Mouse (Mus musculus): ENCODE measurements around the gene Ctsz. TPM values are rescaled to one million over a fixed set of nuclear protein-coding genes. Genes with fewer than 3 reads are reported as not detected.

The Ctsz gene
- total RNA-seq, 2 experiments from 2014 or later = 46.0 to 69.2 TPM

DNA sequence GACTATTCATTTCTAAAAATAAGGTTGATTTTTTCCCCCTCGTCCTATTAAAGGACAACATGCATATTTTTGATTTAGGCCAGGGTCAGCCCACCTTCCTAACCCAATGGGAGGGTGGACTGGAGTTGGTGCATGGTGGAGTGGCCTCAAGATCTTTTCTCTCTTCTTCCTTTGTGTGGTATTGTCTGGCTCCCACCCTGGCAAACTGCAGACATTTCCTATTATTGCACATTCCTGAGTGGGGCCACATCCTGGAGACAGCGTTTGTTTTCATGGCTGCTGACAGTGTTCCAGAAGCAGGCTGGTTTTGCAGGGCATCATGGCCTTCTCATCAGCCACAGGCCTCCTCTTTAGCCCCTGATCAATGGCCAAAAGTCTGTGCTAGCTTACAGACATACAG lies 4.2 kb upstream of the Ctsz start:
- no peak for ATAC-seq (replicated peaks; ENCODE audit: low FRiP score, low TSS enrichment, poor library complexity, severe bottlenecking)

DNA sequence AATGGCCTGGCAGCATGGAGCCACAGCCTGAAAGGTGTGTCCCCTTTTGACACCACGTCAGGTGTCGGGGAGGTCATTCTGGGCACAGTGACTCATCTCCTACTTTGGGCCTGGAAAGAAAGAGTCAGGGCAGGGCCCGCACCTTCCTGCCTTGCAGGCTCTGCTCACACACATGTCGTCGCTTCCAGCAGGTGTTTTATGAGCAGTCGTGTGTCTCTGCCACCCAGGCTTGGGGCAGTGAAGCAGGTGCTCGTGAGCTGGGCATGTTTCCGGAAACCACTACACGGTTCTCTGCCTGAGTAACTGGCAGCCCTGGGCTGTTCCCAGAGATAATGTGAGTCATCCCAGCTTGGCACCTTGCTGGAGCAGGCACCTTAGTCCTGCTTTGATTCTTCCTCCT lies 3.6 kb upstream of the Ctsz start:
- ATAC-seq (replicated peaks; ENCODE audit: low FRiP score, low TSS enrichment, poor library complexity, severe bottlenecking) = no peak

DNA sequence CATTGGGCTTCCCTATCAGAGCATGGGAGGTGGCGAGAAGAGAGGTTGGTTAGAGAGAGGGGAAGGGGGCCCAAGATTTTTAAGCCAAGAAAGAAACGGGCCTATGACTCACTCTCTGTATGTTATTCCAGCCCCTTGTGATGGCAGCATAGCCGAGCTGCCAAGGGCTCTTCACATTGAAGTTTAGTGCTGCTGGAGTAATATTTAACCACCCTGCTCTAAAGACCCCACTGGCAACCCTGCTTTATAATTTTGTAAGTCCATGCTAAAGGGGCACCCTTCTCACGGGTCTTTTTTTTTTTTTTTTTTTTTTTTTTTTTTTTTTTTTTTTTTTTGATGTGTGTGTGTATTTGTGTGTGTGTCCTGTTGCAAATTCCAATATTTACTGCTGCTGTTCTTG lies 3.1 kb upstream of the Ctsz start:
- no peak for ATAC-seq (replicated peaks; ENCODE audit: low FRiP score, low TSS enrichment, poor library complexity, severe bottlenecking)

DNA sequence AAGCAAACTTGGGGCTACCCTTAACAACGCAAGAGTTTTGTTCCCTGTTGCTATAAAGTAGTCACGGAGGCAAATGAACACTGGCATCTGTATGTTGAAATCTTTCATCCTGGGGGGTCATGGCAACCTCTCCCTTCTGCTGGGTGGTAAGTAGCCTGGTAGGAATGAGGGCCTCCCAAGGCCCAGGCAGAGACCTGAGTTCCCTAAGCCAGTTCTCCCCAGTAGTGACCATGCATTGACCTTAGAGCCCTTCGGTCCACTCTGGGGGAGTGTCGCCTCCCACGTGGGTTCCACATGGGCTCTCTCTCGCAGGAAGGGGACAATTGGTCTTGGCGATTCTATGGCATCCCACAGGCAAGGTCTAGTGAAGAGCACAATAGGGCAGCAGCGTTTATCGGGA lies 1.1 kb upstream of the Ctsz start:
- no peak for ATAC-seq (replicated peaks; ENCODE audit: low FRiP score, low TSS enrichment, poor library complexity, severe bottlenecking)

DNA sequence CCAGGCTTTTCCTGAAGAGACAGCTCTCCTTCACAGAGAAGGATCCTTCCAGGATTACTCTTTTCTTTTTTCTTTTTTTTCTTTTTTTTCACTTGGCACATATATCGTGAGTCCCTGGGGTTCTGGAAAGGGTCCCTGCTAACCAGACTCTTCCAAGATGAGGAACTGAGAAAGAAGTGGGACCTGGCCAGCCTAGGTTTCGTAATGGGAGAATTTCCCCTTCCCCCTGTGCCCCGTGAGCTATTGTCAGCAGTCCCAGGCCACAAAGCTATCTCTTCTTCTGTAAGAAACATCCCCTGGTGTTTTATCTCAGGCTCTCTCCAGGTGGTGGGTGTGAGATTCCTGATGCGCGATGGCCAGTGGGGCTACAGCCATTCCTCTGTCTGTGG lies 605 bp upstream of the Ctsz start:
- no peak for ATAC-seq (replicated peaks; ENCODE audit: low FRiP score, low TSS enrichment, poor library complexity, severe bottlenecking)

DNA sequence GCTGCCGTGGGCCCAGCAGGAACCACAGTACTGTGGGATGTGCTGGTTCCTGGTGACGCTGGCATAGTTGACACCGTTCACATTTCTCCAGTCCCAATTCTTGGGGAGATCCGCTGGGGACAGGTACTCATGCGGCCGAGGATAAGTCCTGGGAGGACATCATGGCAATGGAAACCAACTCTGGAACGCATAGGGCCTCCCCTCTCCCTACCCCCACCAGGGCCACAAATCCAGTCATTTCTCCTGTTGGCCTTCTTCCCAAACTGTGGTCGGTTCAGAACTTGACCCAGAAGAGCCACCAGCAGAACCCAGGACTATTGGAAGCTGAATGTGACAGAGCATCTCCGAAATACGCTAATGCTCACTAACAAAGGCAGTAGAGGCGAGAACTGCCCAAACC lies 658 bp downstream of the Ctsz start:
- no peak for ATAC-seq (replicated peaks; ENCODE audit: low FRiP score, low TSS enrichment, poor library complexity, severe bottlenecking)

DNA sequence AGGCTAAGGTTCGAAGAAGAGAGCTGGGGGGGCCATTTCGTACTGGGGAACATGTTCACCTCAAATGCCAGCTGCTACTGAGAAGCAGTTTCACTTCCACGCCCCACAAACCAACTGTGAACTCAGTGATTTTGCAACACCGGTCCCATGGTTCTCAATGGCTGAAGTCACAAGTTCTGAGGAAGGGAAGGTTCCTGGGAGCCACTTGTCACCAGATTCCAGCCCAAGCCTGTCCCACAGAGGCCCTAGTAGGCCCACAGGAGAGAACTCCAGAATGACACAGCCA lies 1.2 kb downstream of the Ctsz start:
- ATAC-seq (replicated peaks; ENCODE audit: low FRiP score, low TSS enrichment, poor library complexity, severe bottlenecking) = no peak

DNA sequence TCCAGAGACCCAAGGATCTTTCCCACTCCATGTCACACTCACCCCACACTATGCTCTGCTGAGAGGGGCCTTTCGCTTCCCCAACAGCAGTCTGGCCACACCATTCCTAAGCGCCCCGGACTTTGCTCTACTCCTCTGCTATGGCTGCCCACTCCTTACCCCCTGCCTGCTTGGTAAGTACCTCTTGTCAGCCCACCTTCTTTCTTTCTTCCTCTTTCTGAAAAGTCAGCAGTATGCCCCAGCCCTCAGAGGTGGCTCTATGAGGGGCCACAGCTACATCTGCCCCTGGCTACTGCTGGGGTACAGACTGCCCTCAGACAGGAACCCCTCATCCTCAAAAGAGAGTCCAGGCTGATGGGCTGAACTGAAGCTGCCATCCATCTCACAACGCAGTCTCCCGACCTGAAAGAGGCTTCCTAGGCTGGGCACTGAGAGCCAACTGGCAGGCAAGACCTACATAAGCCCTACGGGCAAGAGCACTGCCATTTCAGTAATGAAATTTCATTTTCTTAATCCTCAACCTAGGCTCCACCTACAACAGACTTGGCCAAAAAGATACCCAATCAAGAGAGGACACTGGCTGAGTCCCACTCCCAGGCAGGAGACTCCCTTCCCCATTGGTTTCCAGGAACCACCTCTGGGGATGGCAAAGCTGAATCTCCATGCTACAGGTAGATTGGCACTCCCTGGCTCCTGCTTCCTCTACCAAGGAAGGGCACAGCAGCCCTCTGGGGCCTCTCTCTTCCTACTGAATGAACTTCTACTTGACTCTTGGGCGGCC lies 1.7 kb downstream of the Ctsz start:
- no peak for ATAC-seq (replicated peaks; ENCODE audit: low FRiP score, low TSS enrichment, poor library complexity, severe bottlenecking)

DNA sequence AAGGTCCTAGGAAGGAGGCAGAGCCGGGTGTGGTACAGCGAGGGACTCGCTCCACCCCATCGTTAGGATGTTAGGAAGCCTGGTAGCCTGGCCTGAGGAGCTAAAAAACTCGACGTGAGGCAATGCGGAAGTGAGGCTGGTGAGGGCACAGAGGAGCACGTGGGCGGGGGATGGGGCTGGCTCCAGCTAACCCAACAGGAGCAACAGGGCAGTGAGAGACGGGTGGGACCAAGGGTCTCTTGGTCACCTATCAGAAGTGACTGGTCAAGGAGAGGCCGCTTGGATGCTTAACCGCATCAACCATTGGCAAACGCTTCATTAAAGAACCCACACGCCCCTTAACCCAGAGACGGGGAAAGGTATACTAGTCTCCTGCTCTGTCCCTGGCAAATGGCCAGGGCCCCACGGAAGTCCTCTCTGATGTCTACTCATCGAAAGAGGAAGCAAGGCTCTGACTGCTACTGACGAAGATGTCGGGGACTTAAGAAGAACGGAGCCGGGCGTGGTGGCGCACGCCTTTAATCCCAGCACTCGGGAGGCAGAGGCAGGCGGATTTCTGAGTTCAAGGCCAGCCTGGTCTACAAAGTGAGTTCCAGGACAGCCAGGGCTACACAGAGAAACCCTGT lies 2.6 kb downstream of the Ctsz start:
- no peak for ATAC-seq (replicated peaks; ENCODE audit: low FRiP score, low TSS enrichment, poor library complexity, severe bottlenecking)

DNA sequence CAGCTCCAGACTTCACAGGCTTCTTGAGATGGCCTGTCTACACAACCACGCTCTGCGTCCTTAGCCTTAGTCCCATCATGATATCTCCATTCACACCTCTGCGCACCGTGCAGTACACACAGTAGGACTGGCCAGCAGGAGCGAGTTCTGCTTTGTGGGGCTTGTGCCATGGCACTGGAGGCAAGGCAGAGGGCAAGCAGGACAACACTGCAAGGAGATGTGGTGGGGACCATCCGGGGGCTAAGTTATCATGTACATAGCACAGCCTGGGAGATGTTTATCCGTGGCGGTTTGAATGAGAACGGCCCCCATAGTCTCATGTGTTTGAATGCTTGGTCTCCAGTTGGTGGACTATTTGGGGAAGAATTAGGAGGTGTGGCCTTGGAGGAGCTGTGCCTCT lies 3.9 kb downstream of the Ctsz start:
- no peak for ATAC-seq (replicated peaks; ENCODE audit: low FRiP score, low TSS enrichment, poor library complexity, severe bottlenecking)

DNA sequence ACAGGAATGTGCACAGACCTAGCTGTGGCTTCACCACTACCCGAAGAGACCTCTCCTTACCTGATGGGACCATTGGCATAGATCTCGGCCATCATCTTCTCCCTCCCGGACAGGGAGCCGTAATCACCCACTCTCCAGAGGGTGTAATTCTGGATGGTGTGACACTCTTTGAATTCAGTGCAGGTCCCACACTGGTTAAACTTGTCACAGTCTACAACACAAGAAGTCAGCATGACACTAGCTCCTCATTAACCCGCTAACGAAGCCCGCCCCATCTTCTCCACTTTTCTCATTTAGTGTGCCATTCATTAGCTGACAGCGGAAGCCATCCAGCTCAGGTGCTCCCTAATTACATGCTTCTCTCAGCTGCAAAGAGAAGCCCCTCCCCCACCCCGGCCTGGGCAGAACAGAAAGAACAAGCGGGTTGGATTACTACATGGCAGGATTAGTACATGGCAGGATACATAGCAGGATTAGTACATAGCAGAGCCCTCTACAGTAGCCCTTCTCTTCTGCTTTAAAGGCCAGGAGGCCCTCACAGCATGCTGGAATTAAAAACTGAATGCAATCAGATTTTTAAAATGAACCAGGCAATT lies 9.7 kb downstream of the Ctsz start:
- ATAC-seq (replicated peaks; ENCODE audit: low FRiP score, low TSS enrichment, poor library complexity, severe bottlenecking) = no peak

DNA sequence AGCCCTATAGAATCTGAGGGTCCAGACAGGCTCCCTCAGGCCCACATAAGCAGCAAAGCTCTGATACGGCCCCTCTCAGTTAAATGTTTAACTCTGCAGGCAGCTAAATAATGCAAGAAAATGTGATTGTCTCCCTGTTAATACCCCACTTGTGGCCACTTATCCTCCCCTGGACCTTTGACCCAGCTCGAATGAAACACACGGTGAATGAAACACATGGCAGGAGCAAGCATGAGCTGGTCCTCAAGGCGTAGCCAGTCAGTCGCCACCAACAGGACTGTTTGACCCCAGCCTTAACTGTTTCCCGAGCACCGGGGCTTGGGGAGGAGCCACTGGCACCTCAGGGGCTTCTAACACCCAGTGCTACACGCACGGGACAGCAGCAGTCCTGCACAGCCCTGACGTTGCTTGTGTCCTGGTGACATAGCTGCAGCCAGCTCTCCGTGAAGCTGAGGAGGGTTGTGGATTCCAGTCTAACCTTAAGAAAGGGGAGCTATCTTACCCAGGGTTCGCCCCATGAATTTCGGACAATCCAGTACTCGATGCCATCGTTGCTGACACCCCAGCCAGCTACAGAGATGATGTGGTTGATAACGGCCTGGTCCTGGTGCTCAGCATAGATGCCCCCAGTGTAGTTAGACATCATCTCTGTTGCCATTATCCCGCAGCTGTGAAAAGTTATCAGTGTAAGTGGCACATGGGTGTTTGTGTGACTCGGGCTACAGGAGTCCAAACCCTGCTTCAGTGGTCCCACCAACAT lies 10.6 kb downstream of the Ctsz start:
- ATAC-seq (replicated peaks; ENCODE audit: low FRiP score, low TSS enrichment, poor library complexity, severe bottlenecking) = no peak

DNA sequence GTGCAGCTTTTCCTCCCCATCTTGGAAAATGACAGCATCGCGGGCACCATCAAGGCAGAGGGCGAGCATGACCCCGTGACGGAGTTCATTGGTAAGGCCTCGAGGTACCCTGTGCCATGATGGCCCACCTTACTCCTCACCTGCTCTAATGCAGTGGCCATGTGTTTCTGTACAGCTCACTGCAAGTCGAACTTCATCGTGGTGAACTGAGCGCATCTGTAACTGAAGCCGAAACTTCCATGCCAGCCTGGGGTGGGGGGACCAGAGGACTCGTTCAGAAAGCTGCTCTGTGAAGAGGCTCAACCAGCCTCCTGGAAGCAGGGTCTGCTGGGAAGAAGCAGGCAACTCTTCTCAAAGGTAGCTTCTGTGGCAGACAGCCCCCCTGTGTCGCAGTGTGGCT lies 12.0 kb downstream of the Ctsz start:
- no peak for ATAC-seq (replicated peaks; ENCODE audit: low FRiP score, low TSS enrichment, poor library complexity, severe bottlenecking)

DNA sequence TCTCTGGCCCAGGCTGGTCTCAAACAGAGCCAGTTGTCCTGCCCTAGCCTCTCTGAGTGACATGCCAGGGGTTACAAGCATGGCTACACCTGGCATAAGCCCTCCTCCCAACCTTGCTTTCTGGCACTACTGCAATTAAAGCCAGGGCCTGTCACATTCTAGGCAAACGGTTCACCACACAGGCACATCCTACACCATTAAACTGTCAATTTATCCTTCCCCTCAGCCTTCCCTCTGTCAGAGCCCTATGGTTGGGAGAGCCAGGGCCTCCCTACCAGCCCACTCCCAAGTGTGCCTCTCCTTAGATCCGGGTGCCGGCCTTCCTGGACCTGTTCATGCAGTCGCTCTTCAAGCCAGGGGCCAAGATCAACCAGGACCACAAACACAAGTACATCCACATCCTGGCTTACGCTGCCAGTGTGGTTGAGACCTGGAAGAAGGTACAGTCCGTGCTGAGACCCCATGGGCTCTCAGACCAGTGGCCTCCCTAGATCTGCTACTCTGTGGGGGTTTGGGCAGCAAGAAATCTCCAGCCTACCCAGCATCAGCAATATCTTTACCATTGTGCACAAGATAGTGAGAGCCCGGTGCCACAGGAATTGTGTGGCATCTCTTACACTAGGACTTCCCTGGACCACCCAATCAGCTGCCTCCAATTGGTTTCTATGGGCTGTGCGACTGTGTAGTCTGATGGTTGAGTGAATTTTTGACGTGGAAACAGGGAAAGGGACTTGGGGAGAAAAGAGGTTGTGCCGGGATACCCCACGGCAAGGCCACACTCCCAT lies 14.3 kb downstream of the Ctsz start:
- ATAC-seq (replicated peaks; ENCODE audit: low FRiP score, low TSS enrichment, poor library complexity, severe bottlenecking) = no peak

DNA sequence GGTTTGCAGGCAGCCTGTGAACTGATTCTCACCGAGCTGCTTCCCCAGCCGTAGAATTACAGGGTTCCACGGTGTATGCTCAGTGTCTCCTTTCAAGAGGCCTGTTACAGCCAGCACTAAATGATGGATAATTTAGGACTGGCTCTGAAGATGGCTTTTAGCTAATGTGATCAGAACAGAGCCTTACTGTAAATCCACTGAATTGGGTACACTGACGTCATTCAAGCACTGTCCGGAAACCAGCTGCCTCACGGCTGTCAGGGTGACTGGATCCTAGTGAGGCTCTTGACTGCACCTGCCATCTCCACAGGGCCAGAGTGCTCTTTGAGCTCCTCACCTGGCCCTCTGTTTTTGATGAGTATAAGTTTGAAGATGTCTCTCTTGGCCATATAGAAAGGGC lies 17.7 kb downstream of the Ctsz start:
- ATAC-seq (replicated peaks; ENCODE audit: low FRiP score, low TSS enrichment, poor library complexity, severe bottlenecking) = no peak

DNA sequence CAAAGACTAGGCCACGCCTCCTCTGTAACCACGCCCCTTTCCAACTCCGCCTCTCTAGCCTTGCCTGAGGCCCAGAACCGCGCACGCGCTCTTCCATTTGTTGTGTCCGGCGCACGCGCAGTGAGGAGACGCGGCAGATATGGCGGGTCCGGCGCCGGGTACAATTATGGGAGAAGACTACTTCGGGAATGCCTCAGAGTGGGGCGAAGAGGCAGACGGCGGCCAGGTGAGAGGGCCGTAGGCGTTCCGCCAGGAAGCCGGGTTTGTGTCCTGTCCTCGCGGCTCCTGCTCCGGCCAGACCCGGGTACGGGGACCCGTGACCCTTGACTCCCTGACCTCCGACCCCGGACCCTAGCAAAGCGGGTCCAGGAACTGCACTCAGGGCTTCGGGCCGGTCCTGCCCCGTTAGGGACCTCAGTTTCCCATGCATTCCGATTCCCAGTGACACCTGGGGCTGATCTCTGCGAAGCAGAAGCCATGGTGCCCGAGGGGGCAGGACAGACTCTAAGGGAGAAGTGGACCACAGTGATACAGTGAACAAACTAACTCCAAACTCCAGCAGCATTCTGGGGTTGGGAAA lies 23.0 kb downstream of the Ctsz start, which contains the start of gene Nelfcd:
Gene Nelfcd, plus strand, starts transcription at position 74 of the 580 bp plus-strand sequence.
- ATAC-seq (replicated peaks; ENCODE audit: low FRiP score, low TSS enrichment, poor library complexity, severe bottlenecking) = peak; percentile 95

DNA sequence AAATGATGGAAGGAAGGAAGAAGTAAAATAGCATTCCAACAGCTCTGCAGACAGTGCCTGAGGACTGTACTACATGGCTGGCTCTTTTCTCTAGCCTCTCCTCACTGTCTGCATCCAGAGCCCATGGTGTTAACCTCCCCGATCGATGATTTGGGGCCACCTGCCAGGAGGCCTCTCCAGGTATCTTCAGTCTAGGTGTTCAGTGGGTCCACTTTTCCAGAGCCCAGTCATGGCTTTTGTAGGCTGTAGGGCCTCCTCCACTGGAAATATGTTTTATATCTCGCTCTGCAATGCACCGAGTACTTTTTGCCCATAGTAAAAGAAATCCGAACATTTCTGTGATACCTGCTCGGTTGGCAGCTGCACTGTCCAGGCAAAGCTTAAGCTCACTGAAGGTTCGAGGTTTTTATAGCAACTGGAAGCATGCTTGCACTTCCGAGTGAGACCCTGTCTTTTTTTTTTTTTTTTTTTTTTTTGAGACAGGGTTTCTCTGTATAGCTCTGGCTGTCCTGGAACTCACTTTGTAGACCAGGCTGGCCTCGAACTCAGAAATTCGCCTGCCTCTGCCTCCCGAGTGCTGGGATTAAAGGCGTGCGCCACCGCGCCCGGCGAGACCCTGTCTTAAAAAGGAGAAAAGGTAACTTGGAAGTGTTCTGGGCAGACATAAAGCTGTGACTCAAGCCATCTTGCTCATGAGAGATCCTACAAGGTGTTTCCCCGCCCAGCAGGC lies 23.7 kb downstream of the Ctsz start:
- ATAC-seq (replicated peaks; ENCODE audit: low FRiP score, low TSS enrichment, poor library complexity, severe bottlenecking) = no peak

DNA sequence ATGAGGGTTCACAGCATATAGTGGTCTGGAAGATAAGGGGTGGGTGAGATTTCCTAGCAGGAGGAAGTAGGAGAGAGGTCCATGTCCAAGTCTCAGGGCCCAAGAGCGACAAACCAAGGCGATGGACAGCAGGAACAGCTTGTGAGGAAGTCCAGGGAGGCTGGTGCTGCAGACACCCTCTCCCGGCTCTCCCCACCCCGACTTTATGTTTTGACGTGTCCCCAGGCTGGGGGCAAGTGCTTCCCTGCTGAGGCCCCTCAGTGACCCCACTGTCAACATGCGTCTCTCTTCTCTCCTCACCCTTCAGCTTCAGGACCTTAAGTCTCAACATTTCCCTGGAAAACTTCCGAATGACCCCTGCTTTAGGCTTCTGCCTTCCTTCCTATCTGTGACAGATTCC lies 25.7 kb downstream of the Ctsz start:
- no peak for ATAC-seq (replicated peaks; ENCODE audit: low FRiP score, low TSS enrichment, poor library complexity, severe bottlenecking)

DNA sequence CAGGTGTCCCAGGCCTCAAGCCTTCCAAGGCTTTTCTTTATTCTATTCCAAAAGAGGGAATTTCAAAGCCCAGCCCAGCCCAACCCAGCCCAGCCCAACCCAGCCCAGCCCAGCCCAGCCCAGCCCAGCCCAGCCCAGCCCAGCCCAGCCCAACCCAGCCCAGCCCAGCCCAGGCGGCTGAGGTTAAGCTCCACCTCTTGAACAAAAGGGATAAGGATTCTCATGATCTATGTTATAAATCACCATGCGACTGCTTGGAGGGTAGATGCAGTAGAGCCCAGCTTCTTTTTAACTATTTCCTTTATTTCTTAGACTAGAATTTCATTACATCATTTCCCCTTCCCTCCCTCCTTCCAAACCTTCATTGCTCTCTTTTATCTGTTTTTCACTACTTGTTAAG lies 28.6 kb downstream of the Ctsz start:
- peak; percentile 71 for ATAC-seq (replicated peaks; ENCODE audit: low FRiP score, low TSS enrichment, poor library complexity, severe bottlenecking)

All from megakaryocyte-erythroid progenitor cell, adult 5-6 weeks (primary cell).